Comparison of ENCODE assay signal across 21 mouse cellular contexts in genomic region chr7:65064096-65064495, GRCm38 (mm10).
"Had no signal": no experiment of that assay in that cellular context is flagged by ENCODE, and none has a peak within 500 bp of the region (broad histone marks: within the 10 kb centered on the region; RNA-seq: fewer than 3 reads in every experiment).

No protein-coding gene starts in this region.

- H3K9ac ChIP-seq: heart, embryonic 12.5 days; hindbrain, embryonic 13.5 days; hindbrain, embryonic 15.5 days; kidney, embryonic 15.5 days; limb, embryonic 13.5 days; limb, embryonic 15.5 days; liver, embryonic 12.5 days; liver, embryonic 14.5 days had no signal

- H3K36me3 ChIP-seq: heart, embryonic 12.5 days; hindbrain, embryonic 13.5 days; hindbrain, embryonic 15.5 days; kidney, embryonic 15.5 days; limb, embryonic 13.5 days; limb, embryonic 15.5 days; liver, embryonic 12.5 days had no signal

- H3K4me3 ChIP-seq: heart, adult 2 months; heart, embryonic 12.5 days; hindbrain, embryonic 13.5 days; hindbrain, embryonic 15.5 days; kidney, embryonic 15.5 days; left cerebral cortex, adult 2 months; limb, embryonic 13.5 days; limb, embryonic 15.5 days; liver, embryonic 12.5 days had no signal

- H3K4me1 ChIP-seq: heart, embryonic 12.5 days; kidney, embryonic 15.5 days; limb, embryonic 15.5 days; liver, embryonic 12.5 days had no signal

- DNase-seq: gastrocnemius, postnatal 14 days; gastrocnemius, postnatal 36 days; heart, adult 11 months; heart, adult 2 months; heart, postnatal 10 days; kidney, adult 11 months; kidney, adult 2 months; kidney, adult 9 months; kidney, postnatal 14 days; kidney, postnatal 36 days had no signal

- H3K27me3 ChIP-seq: heart, embryonic 12.5 days; hindbrain, embryonic 13.5 days; hindbrain, embryonic 15.5 days; kidney, embryonic 15.5 days; limb, embryonic 13.5 days; limb, embryonic 15.5 days; liver, embryonic 12.5 days had no signal

- H3K27ac ChIP-seq: heart, adult 2 months; hindbrain, embryonic 15.5 days; hindbrain, postnatal 0 days; kidney, embryonic 15.5 days; kidney, postnatal 0 days; left cerebral cortex, adult 2 months; limb, embryonic 13.5 days; limb, embryonic 15.5 days; liver, embryonic 12.5 days; liver, embryonic 14.5 days had no signal

- H3K9me3 ChIP-seq: heart, embryonic 12.5 days; hindbrain, embryonic 13.5 days; hindbrain, embryonic 15.5 days; kidney, embryonic 15.5 days; limb, embryonic 13.5 days; limb, embryonic 15.5 days; liver, embryonic 12.5 days had no signal
